Mouse (Mus musculus) left cerebral cortex, adult 11 months (tissue): ENCODE measurements at regions not wholly inside any gene's neighbourhood (a gene's known extent, or its start where the extent isn't known, plus 50 kb on each side); places are given as distances from the start of the nearest gene placed in this dataset.
A peak's percentile ranks its signal among the peaks of the same experiment; 100 is the strongest.
"Not testable (repeated sequence)": the region's sequence is repeated elsewhere in the genome, so short reads cannot be mapped to it uniquely, and the experiment has no call there.

Source experiments
- DNase-seq: peaks from one replicate; pipeline ENCODE4 v3.0.0; 2022; ENCODE audit warnings: low spot score

GRCm38 (mm10) chr3:21149618-21150017 lies 782.6 kb upstream of the Agtr1b start:
- DNase-seq, result no peak

DNA sequence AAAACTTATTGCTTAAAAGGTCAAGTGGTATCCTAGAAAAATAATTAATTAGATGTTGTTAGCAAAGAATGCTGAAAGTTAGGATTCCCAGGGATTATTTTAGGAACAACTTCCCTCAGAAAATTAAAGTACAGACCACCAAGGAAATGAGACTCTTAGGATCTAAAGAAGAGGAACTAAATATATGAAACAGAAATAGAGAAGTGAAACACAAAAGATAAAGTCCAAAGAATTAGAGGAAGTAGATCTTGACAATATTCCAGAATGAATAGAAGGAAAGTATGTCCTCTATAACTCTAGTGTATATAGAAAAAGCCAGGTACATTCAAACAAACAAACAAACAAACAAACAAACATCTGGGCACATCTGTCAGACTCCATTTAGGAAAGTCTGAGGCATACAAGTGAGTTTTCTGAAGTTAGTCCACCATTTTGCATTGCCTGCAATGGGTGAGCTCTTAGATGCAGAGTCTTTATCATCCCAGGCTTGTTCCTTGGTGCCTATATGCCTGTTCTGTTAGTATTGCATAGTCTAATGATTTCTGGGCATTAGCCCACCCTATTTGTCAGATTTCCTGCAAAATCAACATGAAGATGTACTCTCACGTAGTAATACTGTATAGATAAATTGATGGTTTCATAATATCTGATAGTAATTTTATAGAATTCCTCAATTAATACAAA lies 762.0 kb upstream of the Agtr1b start:
- DNase-seq, result no peak

- no peak for DNase-seq
Measured at GRCm38 (mm10) chr3:21126191-21126590, 759.2 kb upstream of the Agtr1b start.

- no peak for DNase-seq
Measured at GRCm38 (mm10) chr3:21118164-21118902, 751.4 kb upstream of the Agtr1b start.

DNA sequence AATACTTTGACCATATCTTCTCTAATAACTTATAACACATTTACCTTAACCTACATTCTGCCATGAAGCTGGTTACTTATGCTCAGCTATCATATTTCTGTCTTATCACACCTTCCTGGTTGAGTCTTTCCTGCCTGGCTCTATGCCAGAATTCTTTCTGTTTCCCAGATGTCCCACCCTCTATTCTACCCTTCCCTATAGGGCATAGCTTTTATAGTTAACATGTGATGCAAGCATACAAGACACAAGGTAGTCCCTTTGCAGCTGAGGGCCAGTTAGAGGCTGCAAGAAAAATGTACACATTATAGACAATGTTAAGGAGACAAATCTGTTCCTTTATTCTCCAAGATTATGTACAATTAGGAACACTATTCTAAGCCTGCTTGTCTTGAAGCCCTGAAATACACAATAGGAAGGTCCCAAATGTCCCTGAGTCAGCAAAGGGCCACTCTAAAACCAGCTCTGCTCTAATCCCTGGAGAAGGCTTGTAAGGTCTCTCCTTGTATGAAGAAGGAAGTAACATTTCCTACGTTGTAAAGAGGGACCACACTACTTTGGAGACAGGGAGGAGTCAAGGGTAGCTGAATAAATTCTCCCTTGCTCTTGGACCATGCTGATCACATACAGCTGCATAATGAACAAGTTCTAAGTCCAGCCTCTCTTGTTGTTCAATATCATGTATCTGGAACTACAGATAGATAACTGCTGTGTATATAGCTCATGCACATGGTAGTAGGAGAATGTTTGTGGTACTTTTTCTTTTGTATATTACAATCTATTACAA lies 745.0 kb upstream of the Agtr1b start:
- DNase-seq, result no peak

DNA sequence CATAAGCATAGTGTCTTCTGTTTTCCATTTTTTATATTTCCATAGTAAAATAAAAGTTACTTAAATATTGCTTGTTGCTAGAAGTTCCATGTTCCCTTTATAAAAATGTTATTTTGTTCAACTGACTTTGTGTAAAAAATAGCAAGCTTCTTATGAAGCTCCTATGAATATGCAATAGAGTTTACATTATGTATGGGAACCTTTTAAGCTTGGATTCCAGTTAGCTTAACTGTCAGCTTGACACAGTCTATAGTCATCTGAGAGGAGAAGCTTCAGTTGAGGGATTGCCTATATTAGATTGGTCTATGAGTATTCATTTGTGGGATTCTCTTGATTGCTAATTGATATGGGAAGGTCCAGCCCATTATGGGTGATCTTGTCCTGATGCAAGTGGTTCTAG lies 723.2 kb upstream of the Agtr1b start:
- no peak for DNase-seq

DNA sequence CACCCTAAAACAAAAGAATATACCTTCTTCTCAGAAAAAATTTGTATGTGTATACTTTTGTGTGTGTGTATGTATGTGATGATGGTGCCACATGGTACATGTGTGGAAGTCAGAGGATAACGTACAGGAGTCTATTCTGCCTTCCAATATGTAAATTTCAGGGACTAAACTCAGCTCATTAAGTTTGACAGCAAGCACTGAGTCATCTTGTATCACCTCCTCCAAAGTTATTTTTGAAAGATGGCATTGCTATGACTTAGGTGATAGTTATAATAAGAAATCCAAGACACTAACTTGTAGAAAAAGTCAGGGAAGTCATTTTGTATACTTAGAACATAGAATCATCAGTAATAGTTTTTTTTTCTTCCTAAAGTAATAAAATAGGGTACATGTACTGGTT lies 719.4 kb upstream of the Agtr1b start:
- DNase-seq, result peak; percentile 12

DNA sequence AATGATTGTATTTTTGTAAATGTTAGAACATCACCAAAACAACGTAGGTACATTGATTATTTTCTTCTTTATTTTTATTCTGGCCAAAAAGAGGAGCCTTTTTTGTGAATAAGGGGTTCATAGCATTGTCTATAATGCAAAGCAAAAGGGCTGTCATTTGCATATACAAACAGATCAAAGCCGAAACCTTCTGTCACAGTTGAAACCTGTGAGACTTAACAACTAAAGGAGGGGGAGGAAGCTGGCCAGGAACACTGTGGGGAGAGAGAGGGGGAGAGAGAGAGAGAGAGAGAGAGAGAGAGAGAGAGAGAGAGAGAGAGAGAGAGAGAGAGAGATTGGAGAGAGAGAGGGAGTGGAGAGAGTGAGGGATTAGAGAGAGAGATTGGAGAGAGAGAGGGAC lies 710.6 kb upstream of the Agtr1b start:
- DNase-seq, result no peak

DNA sequence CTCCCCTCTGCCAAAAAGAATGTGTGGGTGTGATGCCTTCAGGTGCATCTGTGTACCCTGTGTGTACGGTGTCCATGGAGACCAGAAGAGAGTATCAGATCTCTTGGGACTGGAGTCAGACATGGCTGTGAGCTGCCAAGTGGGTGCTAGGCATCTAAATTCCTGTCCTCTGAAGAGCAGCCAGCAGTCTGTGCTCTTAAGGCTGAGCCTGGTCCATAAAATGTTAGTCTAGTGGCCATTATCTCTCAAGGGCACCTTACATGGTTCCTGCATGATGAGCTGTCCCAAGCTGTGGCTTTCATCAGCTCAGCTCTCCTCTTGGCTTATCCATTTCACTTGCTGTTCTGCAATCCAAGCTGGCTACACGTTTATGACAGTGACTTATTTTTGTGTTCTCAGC lies 686.4 kb upstream of the Agtr1b start:
- DNase-seq, result not testable (repeated sequence)

- not testable (repeated sequence) for DNase-seq
Measured at GRCm38 (mm10) chr3:21049365-21049764, 682.4 kb upstream of the Agtr1b start.

- DNase-seq, result peak; percentile 26
Measured at GRCm38 (mm10) chr3:21045981-21046380, 679.0 kb upstream of the Agtr1b start.

GRCm38 (mm10) chr3:21025876-21026275 lies 658.9 kb upstream of the Agtr1b start:
- peak; percentile 61 for DNase-seq

DNA sequence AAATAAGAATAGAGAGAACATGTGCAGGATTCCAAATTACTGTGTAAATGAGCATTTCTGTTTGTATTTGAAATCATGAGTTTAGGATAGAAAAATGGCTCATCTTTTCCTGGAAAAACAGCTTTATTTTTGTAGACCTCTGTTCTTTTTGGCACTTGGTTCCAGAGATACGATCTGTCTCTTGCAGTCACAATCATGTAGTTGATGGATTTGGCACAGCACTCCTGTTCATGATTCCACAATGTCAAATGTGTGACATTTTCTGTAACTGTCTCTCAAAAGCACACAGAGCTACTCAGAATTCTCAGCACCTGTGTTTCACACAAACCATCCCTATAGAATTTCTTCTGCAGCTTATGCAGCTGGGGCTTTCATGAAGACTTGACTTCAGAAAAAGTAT lies 654.0 kb upstream of the Agtr1b start:
- DNase-seq, result no peak

GRCm38 (mm10) chr3:21020297-21020696 lies 653.3 kb upstream of the Agtr1b start:
- no peak for DNase-seq

- DNase-seq, result no peak
Measured at GRCm38 (mm10) chr3:21009650-21010049, 642.7 kb upstream of the Agtr1b start.

DNA sequence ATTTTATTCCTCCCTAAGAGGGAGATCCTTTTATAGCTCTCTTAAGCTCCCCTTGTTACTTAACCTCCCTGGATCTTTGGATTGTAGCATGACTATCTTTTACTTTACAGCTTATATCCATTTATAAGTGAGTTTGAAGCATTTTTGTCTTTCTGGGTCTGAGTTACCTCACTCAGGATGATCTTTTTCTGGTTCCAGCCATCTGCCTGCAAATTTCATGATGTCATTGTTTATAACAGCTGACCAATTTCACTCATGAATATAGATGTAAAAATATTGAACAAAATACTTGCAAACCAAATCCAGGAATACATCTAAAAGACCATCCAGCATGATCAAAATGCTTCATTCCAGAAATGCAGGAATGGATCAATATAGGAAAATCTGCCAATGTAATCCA lies 631.3 kb upstream of the Agtr1b start:
- no peak for DNase-seq

GRCm38 (mm10) chr3:20989486-20989970 lies 622.6 kb upstream of the Agtr1b start:
- DNase-seq, result no peak

- no peak for DNase-seq
Measured at GRCm38 (mm10) chr3:20986942-20987341, 620.0 kb upstream of the Agtr1b start.

DNA sequence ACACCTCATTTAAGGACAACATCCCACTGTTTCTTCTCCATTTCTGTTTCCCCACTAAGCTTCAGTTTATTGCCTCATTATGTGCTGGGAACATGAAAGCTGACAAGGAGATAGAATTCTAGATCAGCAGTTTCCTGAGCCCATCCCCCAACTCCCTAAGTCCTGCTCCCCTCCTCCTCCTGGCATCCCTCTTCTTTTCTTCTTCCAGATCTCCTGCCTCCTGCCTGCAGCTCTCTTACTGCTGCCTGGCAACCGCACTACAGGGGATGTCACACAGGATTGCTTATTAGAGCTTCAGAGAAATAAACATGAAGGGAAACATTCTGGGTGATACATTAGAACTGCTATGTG lies 619.4 kb upstream of the Agtr1b start:
- peak; percentile 4 for DNase-seq

DNA sequence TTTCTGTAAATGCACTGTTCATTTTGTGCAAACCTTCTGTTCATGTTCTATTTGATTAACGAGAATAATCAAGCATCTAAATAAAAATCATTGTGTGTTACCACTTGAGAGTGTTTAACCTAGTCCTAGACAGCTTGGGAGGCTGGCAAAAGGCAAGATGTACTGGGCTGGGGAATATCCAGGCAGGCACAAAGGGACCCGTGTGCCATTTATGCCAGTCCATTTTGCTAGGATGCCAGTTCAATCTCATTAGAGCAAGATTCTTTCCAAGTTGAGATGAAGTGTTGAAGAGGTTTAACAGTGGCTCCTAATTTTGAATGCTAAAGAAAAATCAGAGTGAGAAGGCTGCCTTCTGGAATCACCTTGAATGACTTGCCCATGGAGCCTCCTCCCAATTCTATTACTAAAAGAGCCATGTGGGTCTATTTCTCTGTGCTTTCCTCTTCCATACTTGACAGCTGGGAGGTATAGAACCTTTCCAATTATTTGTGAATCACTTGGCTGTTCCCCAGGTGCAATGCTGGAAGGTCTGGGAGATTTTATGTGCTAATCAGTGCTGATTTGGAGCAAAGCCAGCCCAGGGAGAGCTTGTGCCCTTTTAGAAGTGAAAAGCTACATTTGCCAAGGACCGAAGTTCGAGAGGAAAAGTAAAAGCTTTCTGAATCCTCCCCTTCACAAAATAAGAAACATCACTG lies 618.9 kb upstream of the Agtr1b start:
- peak; percentile 22 for DNase-seq

DNA sequence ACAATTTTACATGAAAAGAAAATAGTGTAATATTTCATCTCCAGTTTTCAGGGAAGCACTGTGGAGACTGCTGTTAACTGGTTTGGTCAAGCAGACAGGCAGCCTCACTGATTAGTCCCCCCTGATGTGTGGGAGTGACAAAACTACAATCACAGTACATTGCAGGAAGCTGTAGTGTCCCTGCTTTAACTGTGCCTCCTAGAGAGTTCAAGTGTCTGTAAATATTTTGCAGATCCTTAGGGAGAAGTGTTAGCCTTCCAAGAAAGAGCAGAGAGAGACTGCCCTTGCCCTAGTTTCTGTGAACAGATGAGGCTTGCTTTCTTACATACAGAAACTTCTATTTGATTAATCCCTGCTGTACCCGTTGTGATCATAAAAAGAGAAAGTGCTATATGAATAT lies 617.2 kb upstream of the Agtr1b start:
- no peak for DNase-seq

GRCm38 (mm10) chr3:20973077-20973476 lies 606.1 kb upstream of the Agtr1b start:
- DNase-seq, result no peak
